Mouse (Mus musculus) spleen, adult 2 months (tissue): ENCODE measurements around the gene Sdha. TPM values are rescaled to one million over a fixed set of nuclear protein-coding genes. Genes with fewer than 3 reads are reported as not detected.

Experiments used
- DNase-seq, 2 experiments: peaks; one replicate each; pipeline versions ENCODE4 v3.0.0 to v3.0.0-alpha.2; 2012 to 2021; ENCODE audit warnings: low spot score in 2 of 2, low read depth in 1 of 2
- H3K27ac ChIP-seq: fragments of 200-500 bp; 2 replicates; pipeline ENCODE4 v1.5.1; 2012; ENCODE audit warnings: low read length, inconsistent platforms; ENCODE audit not compliant: insufficient read depth
- H3K27me3 ChIP-seq: fragments of 200-500 bp; 2 replicates; pipeline ENCODE4 v1.6.1; 2012; ENCODE audit warnings: mild to moderate bottlenecking, moderate library complexity, low read length, inconsistent platforms; ENCODE audit not compliant: control insufficient read depth, insufficient read depth
- H3K36me3 ChIP-seq: fragments of 200-500 bp; 2 replicates; pipeline ENCODE4 v1.6.1; 2012; ENCODE audit warnings: mild to moderate bottlenecking, low read length, inconsistent platforms; ENCODE audit not compliant: control insufficient read depth, insufficient read depth
- H3K4me1 ChIP-seq: fragments of 200-500 bp; 2 replicates; pipeline ENCODE4 v1.6.1; 2011; ENCODE audit warnings: inconsistent platforms; ENCODE audit not compliant: control insufficient read depth, insufficient read depth, insufficient read length
- H3K4me3 ChIP-seq: fragments of 200-500 bp; 2 replicates; pipeline ENCODE4 v1.5.1; 2011; ENCODE audit warnings: mild to moderate bottlenecking, inconsistent platforms; ENCODE audit not compliant: insufficient read depth, insufficient read length; ENCODE audit errors: extremely low read depth
- CTCF ChIP-seq: fragments of 200-500 bp; IDR thresholded peaks from 2 replicates; pipeline ENCODE4 v1.5.1; 2011; ENCODE audit warnings: mild to moderate bottlenecking, inconsistent platforms; ENCODE audit not compliant: insufficient read depth, insufficient read length, insufficient replicate concordance; ENCODE audit errors: extremely low read depth
- POLR2A ChIP-seq: fragments of 200-500 bp; IDR thresholded peaks from 2 replicates; pipeline ENCODE4 v1.6.1; 2011; ENCODE audit warnings: low read depth, low read length, inconsistent platforms
- WGBS: fragments of 180-500 bp; shearing (Covaris S2); methylation state at CpG from one replicate; pipeline ENCODE4 v1.1.7; 2018; 5-methylcytosine and 5-hydroxymethylcytosine counted together
- polyA plus RNA-seq: library from polyadenylated mRNA; depleted of rRNA; stranded (reverse); fragments of >200 nt; gene quantifications from 2 replicates; pipeline ENCODE4 v1.2.3, GENCODE M21; 2012; rRNA removed

The Sdha gene
- 49.8 and 69.0 TPM in 2 replicates for polyA plus RNA-seq

- Histone ChIP-seq H3K4me3 (peak within 1 kb of the TSS; percentile 78), H3K36me3 (no peaks in the 10 kb centered on the region), H3K4me1 (peaks cover 2% of the 10 kb centered on the region; the same call in 1 of the 2 replicates), H3K27me3 (no peaks in the 10 kb centered on the region), H3K27ac (peak within 1 kb of the TSS; percentile 78)
- peak; percentile 93 to 94 for DNase-seq
- 2% methylated on average over 57 of the region's 57 CpGs for WGBS
- TF ChIP-seq CTCF (no peak), POLR2A (peak; percentile 78)
Observed at GRCm38 (mm10) chr13:74349566-74350434, at the start of gene Sdha, which contains the start of gene Ccdc127. Sdha (minus strand) TSS chr13:74350280. Ccdc127 (plus strand) TSS chr13:74350309.

- no peak within 1 kb of the TSS for H3K27ac ChIP-seq
- 39% methylated on average over 11 of the region's 11 CpGs for WGBS
- H3K4me3 ChIP-seq: no peak within 1 kb of the TSS
- H3K4me1 ChIP-seq: no peaks in the 10 kb centered on the region
- no peaks in the 10 kb centered on the region for H3K36me3 ChIP-seq
- no peak for DNase-seq
- TF ChIP-seq POLR2A (no peak), CTCF (no peak)
- no peaks in the 10 kb centered on the region for H3K27me3 ChIP-seq
Observed at GRCm38 (mm10) chr13:74399298-74399839, 49.3 kb upstream of the Sdha start, which contains the start of gene Ftl1-ps1. Ftl1-ps1 (plus strand) TSS chr13:74399694.

- DNase-seq: no peak
- no peaks in the 10 kb centered on the region for H3K27me3 ChIP-seq
- no peaks in the 10 kb centered on the region for H3K36me3 ChIP-seq
- no peak for TF ChIP-seq CTCF
- TF ChIP-seq POLR2A: no peak
- H3K4me3 ChIP-seq: no peak overlapping the region
- no peaks in the 10 kb centered on the region for H3K4me1 ChIP-seq
- 74% methylated on average over 2 of the region's 2 CpGs for whole genome bisulfite sequencing
- no peak overlapping the region for H3K27ac ChIP-seq
Observed at GRCm38 (mm10) chr13:74391156-74391555, 41.1 kb upstream of the Sdha start.

- Histone ChIP-seq H3K27ac (peak within 1 kb of the TSS; percentile 21; the same call in 1 of the 2 replicates), H3K36me3 (no peaks in the 10 kb centered on the region), H3K27me3 (no peaks in the 10 kb centered on the region), H3K4me1 (no peaks in the 10 kb centered on the region), H3K4me3 (peak within 1 kb of the TSS; percentile 73)
- no peak for TF ChIP-seq CTCF
- no peak for TF ChIP-seq POLR2A
- DNase-seq: peak; percentile 48 to 60
- 4% methylated on average over 14 of the region's 14 CpGs for WGBS
Observed at GRCm38 (mm10) chr13:74390371-74390990, 40.4 kb upstream of the Sdha start, which contains the start of gene Zfp72. Zfp72 (minus strand) TSS chr13:74390836.

GRCm38 (mm10) chr13:74389730-74390129, 39.6 kb upstream of the Sdha start:
- Histone ChIP-seq H3K4me3 (no peak overlapping the region), H3K4me1 (no peaks in the 10 kb centered on the region), H3K27me3 (no peaks in the 10 kb centered on the region), H3K36me3 (no peaks in the 10 kb centered on the region), H3K27ac (no peak overlapping the region)
- 69% methylated on average over 6 of the region's 6 CpGs for WGBS
- TF ChIP-seq CTCF: no peak
- no peak for TF ChIP-seq POLR2A
- DNase-seq: no peak

- Histone ChIP-seq H3K27me3 (no peaks in the 10 kb centered on the region), H3K4me1 (no peaks in the 10 kb centered on the region), H3K4me3 (no peak overlapping the region), H3K27ac (no peak overlapping the region), H3K36me3 (no peaks in the 10 kb centered on the region)
- WGBS: 71% methylated on average over 3 of the region's 3 CpGs
- DNase-seq: no peak
- TF ChIP-seq POLR2A (no peak), CTCF (no peak)
Observed at GRCm38 (mm10) chr13:74382289-74382688, 32.2 kb upstream of the Sdha start.
